Mouse (Mus musculus): Measurements from ENCODE around the gene Ssbp4. TPM values are rescaled to one million over a fixed set of nuclear protein-coding genes. Genes with fewer than 3 reads are reported as not detected.
A peak's percentile ranks its signal among the peaks of the same experiment; 100 is the strongest.

The Ssbp4 gene
- total RNA-seq, 2 experiments from 2014 or later, result 221 to 261 TPM

DNA sequence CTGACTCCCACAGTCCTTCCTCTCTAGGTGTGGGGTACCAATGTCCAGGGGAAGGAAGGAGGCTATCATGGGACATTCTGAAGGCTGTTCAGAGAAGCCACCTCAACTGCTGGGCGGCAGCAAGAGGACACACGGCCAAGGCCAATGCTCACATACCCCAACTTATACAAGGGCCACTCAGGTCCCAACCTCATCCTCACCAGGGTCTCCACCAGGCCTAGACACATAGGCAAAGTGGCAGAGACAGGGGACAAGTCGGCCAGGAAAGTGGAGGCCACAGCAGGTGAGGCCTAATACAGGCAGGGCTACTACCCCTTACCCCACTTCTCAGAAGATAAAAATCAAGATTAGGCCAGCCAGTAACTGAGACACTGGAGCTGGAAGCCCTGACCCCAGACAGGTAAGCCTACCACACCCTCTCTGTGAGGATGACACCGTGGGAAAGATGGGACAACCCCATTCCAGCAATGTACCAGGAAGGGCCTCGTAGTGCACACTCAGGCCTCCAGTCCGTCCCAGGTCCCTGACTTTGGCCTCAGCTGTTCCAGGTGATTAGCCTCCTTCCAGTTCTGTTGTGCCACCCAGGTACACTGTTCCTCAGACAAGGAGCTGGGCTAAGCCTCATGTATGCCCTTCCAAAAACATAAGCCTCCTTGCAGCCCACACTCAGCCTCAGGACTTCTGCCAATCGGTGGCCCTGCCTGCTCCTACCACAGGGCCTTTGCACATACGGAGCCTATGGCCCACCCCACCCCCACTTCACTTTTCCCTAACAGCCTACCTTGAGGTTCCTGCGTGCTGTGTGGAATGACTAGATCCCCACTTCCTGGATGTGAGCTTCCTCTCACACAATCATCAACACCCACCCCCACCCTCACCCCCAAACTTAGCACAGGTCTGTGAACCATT, 2.5 kb downstream of the Ssbp4 start:
- no peak for TF ChIP-seq CTCF (IDR thresholded peaks at IDR 0.05)
- no peak for DNase-seq (ENCODE audit: extremely low spot score in 1 of 2, low spot score in 2 of 2)
- intact Hi-C loops (cut with DNase I), result no loop called here
- Histone ChIP-seq H3K27ac (no peak overlapping the region), H3K4me3 (no peak overlapping the region)

DNA sequence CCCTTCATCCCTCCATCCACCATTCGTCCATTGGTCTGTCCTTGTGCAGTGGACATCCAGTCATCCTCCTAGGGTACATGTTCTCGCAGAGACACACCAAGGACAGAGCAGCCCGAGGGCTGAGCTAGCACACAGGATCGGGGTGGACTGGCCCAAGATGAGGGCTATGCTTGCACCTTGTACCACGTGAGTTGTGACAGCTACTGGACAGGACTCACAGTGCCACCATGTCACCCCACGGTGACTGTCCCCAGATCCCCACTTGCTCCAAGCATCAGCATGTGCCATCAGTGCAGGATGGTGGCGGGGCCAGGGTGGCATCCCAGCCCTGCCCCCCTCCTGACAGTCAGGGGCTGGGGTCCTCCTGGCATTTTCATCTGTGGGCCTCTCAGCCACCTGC, 4.1 kb downstream of the Ssbp4 start:
- intact Hi-C loops (cut with DNase I), result no loop called here
- TF ChIP-seq CTCF (IDR thresholded peaks at IDR 0.05), result no peak
- no peak overlapping the region for H3K4me3 ChIP-seq
- H3K27ac ChIP-seq, result no peak overlapping the region; the same call in 1 of the 2 replicates
- DNase-seq (ENCODE audit: extremely low spot score in 1 of 2, low spot score in 2 of 2), result no peak

DNA sequence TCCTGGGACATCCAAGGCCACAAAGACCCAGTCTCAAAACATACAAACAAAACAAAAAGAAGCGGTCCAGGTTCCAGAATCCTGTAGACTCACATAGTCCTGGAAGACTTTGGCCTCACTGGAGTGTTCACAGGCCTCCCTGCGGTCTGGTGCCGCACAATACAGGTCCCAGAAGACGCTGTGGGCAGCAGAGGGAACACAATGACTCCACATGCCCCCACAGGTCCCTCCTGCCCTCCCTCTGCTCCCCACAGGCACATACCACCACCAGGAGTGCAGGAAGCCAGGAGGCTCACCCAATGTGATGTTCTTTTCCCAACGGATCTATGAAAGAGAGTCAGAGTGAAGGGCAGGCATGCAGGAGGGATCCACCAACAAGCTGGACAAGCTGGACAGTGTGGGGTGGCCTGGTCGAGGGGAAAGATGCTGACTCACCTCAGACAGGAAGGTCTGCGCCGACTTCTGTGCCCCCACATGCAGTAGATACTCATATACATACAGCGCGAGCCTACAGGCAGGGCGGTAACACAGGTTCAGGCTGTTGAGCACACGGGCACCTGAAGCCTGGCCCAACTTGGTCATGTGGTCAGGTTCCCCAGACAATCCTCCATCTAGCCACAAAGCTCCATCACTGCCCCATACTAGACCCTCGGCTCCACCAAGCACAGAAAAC, 6.4 kb downstream of the Ssbp4 start:
- H3K4me3 ChIP-seq, result no peak overlapping the region
- DNase-seq (ENCODE audit: extremely low spot score in 1 of 2, low spot score in 2 of 2), result no peak
- no peak overlapping the region for H3K27ac ChIP-seq
- intact Hi-C loops (cut with DNase I), result no loop called here
- no peak for TF ChIP-seq CTCF (IDR thresholded peaks at IDR 0.05)

DNA sequence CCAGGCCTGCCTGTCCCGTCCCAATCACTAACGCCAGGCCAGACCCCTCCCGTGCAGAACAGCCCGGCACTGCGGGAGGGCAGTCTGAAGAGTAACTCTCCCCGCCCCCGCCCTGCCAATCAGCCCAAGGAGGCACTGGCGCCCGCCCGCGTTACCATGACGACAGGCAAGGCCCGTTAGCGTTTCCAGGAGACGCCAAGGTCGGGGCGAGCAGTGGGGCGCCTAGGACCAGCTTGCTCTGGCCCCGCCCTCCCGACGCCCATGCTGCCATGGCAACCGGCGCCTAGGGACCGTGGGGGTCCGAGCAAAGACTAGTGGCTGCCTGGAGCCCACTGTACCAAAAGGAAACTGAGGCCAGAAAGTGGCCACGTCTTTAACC, 7.4 kb downstream of the Ssbp4 start:
- H3K27ac ChIP-seq, result peak overlapping the region; percentile 79
- peak; percentile 81 to 88 for DNase-seq (ENCODE audit: extremely low spot score in 1 of 2, low spot score in 2 of 2)
- peak overlapping the region; percentile 0; the same call in 1 of the 2 replicates for H3K4me3 ChIP-seq
- intact Hi-C loops (cut with DNase I), result no loop called here
- no peak for TF ChIP-seq CTCF (IDR thresholded peaks at IDR 0.05)

DNA sequence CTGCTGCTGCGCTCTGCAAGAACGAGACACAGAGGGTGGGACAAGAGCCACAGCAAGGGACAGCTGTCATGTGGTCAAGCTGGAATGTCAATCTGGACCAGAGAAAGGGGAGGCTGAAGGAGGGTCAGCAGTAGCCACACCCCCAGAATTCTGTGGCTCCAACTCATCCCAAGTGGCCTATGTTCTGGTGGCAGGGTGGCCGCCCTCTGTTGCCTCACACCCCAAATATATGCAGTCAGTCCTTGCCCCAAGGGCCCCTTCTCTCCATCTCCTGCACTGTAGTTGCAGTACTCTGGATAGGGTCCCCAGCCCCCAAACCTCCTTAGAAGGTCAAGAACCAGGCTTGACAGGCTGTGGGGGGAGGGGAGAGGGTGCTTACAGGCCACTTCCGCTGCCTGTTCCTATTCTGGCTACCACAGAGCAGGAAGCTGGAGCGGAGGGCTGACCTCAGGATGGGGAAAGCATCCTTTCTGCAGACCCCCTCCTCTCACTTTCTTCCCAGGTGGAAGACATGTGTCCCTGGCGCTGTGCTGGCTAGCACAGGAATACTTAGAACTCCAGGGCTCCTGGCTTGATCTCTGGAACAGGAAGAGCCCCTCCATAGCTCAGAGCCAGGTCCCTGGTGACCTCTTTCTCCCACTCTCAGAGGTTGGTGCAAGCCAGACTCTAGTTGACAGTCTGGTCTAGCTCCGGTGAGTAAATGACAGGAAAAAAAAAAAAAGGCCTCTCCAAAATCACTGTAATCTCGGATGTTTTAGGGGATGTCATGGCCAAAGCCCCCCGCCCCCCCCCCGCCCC, 8.0 kb downstream of the Ssbp4 start:
- Histone ChIP-seq H3K4me3 (peak overlapping the region; percentile 9; the same call in 1 of the 2 replicates), H3K27ac (peak overlapping the region; percentile 79)
- TF ChIP-seq CTCF (IDR thresholded peaks at IDR 0.05), result no peak
- no peak for DNase-seq (ENCODE audit: extremely low spot score in 1 of 2, low spot score in 2 of 2)
- intact Hi-C loops (cut with DNase I), result no loop called here

DNA sequence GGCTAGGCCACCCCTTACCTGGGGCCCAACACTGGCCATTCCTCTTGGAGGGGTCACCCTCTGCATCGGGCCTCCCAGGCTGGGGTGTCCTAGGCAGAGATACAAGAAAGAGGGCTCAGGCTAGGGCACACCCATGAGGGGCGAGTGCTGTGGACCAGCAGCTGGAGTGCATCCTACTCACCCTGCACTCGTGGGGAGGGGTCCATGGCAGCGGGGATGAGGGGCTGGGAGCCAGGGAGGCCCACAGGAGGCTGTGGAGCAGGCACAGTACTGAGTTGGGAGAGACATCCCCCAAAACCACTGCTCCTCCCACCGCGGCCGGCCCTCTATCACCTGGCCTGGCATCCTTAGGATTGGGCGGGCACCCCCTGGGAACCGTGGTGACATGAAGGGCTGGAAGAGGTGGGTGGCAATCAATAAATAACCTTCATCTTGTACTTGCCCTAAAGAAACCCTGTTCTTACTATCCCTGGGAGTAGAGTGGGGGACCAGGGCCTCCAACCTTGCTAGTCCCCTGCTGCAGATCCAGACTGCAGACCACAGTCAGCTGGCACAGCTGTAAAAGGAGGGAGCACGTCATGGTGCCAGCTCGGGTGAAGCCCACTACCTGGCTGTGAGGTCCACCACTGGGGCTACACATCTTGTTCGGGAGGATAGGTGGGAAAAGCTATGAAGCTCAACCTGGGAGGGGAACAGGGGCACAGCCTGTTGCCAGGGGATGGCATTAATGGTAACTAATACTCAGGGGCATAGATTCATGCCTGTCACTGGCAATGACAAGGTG, 9.0 kb downstream of the Ssbp4 start:
- Histone ChIP-seq H3K27ac (peak overlapping the region; percentile 79; the same call in 1 of the 2 replicates), H3K4me3 (no peak overlapping the region)
- no peak for TF ChIP-seq CTCF (IDR thresholded peaks at IDR 0.05)
- DNase-seq (ENCODE audit: extremely low spot score in 1 of 2, low spot score in 2 of 2), result no peak
- intact Hi-C loops (cut with DNase I), result no loop called here

DNA sequence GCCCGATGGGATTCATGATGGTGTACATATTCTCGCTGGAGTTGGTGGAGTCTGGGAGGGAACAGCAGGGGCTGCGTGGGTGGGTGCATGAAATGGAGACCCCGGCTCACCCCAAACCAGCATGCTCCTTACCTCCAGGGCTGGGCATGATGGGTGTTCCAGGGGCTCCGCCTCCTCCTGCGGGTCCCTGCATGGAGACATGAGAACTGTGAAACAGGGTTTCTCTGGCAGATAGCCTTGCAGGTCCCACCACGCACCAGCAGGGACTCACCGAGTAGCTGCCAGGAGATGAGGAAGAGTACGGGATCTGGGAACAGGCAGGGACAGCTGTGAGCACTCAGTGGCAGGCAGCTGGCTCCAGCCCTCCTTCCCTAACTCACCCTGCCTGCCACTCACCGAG, 9.9 kb downstream of the Ssbp4 start:
- intact Hi-C loops (cut with DNase I), result no loop called here
- Histone ChIP-seq H3K4me3 (0 out of 2 replicates have a peak overlapping the region, but pooled peaks have one; percentile 14), H3K27ac (peak overlapping the region; percentile 37)
- DNase-seq (ENCODE audit: extremely low spot score in 1 of 2, low spot score in 2 of 2), result no peak
- no peak for TF ChIP-seq CTCF (IDR thresholded peaks at IDR 0.05)

DNA sequence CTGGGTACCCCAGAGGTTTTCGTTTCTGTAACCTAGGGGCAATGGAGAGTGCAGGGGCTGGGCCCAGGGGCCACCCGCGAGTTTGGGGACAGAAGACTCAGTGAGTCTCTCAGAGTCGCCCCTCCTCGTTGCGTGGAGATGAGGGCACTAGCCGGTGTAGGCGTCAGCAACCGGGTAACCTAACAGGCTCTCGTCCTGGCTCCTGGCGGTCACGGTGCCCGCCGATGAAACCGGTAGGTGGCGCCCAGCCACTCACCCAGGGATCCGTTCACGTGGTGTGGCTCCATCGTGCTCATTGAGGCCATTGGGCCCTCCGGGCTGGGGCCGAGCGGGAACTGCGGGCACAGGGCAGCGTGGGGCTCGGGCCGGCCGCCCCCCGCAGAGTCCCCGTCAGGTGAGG, 10.4 kb downstream of the Ssbp4 start:
- peak overlapping the region; percentile 37 for H3K27ac ChIP-seq
- intact Hi-C loops (cut with DNase I), result no loop called here
- peak; percentile 71 for TF ChIP-seq CTCF (IDR thresholded peaks at IDR 0.05)
- peak; percentile 81 to 86 for DNase-seq (ENCODE audit: extremely low spot score in 1 of 2, low spot score in 2 of 2)
- H3K4me3 ChIP-seq, result peak overlapping the region; percentile 14; the same call in 1 of the 2 replicates

DNA sequence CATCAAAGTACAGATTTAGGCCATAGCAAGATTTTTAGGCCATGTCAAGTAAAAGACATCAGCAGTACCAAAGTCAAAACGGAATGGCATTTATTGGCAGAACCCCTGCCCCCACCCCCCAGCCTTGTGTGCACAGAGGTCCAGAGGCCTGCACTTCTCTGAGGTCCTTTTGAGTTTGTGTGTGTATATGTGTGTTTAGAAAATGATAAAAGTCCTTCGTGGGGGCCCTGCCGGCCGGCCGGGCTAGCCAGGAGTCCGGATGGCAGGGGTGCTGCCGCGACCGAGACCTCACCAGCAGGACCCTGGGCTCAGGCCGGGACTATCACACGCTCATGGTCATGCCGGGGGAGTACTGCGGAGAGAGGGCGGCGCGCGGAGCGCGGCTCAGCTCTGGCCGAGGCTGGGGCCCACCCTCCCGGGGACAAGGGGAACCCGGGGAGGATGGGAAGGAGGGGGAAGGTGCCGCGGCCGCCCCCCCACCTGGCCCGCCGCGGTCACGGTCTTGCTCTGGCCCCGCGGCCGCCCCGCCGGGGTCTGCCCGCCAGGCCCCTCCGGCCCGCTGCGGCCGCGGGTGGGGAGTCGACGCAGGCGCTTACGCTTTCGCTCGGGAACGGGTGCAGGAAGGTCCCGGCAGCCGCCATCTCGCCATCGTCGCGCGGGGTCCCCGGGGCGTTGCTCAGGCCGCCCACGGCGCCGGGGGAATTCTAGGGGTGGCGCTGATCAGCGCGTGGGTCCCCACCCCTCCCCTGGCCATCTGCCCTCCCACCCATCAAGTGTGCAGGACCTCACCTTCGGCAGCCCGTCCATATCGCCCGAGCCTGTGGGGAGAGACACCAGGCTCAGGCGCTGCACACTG, 11.0 kb downstream of the Ssbp4 start:
- no peak for DNase-seq (ENCODE audit: extremely low spot score in 1 of 2, low spot score in 2 of 2)
- H3K4me3 ChIP-seq, result peak overlapping the region; percentile 14; the same call in 1 of the 2 replicates

DNA sequence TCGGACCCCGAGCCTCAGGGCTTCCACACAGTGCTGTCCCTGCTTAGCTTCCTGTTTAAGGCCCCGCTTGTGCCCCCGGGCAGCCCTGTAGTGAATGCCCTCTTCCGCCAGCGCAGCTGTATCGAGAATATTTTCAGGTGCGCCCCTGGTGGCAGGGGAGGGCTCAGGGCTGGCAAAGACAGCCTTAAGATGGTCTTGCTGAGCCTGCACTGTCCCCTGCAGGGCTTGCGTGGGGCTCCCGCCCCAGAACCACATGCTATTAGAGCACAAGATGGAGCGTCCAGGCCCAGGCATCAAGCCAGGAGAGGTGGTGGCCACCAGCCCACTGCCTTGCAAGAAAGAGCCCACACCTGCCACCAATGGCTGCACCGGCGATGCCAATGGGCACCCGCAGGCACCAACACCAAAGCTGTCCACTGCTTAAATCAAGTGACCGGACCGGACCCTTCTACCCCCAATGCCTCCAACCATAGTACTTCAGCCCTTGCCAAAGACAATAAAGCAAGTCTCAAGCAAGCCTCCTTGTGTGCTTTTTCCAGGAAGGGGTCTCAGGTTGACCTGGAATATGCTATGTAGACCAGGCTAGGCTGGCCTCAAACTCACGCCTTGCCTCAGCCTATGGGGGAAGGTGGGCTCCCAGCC, 11.8 kb downstream of the Ssbp4 start:
- intact Hi-C loops (cut with DNase I), result no loop called here
- no peak for DNase-seq (ENCODE audit: extremely low spot score in 1 of 2, low spot score in 2 of 2)
- peak; percentile 29 for TF ChIP-seq CTCF (IDR thresholded peaks at IDR 0.05)
- no peak overlapping the region for H3K27ac ChIP-seq
- no peak overlapping the region for H3K4me3 ChIP-seq

More for the DNA sequence above, 11.0 kb downstream of the Ssbp4 start:
- intact Hi-C loops (cut with DNase I), result no loop called here
- peak overlapping the region; percentile 30 for H3K27ac ChIP-seq
- TF ChIP-seq CTCF (IDR thresholded peaks at IDR 0.05), result no peak
